Mouse (Mus musculus) heart, adult 2 months (tissue): ENCODE results near the gene Ccdc82. TPM values are rescaled to one million over a fixed set of nuclear protein-coding genes. Genes with fewer than 3 reads are reported as not detected.

Experiments used
- DNase-seq, 2 experiments: peaks; one replicate each; pipeline ENCODE4 v3.0.0; 2021
- H3K27ac ChIP-seq: fragments of 200-600 bp; 2 replicates; pipeline ENCODE4 v1.8.1; 2022
- H3K27me3 ChIP-seq: fragments of 200-500 bp; 2 replicates; pipeline ENCODE4 v1.6.1; 2012; ENCODE audit warnings: mild to moderate bottlenecking, low read length, inconsistent platforms, mixed read lengths; ENCODE audit not compliant: control insufficient read depth, insufficient read depth
- H3K36me3 ChIP-seq: fragments of 200-500 bp; 2 replicates; pipeline ENCODE4 v1.6.1; 2012; ENCODE audit warnings: low read length, inconsistent platforms; ENCODE audit not compliant: control insufficient read depth, insufficient read depth
- H3K4me1 ChIP-seq: fragments of 200-500 bp; 2 replicates; pipeline ENCODE4 v1.6.1; 2011; ENCODE audit warnings: low read length; ENCODE audit not compliant: control insufficient read depth, insufficient read depth
- H3K4me3 ChIP-seq: fragments of 200-600 bp; 2 replicates; pipeline ENCODE4 v1.8.1; 2022
- H3K79me2 ChIP-seq: fragments of 200-500 bp; replicated peaks from 2 replicates; pipeline ENCODE4 v1.6.1; 2012; ENCODE audit warnings: mild to moderate bottlenecking, inconsistent platforms, low read length, moderate library complexity, mixed read lengths; ENCODE audit not compliant: control insufficient read depth, insufficient read depth
- H3K9ac ChIP-seq: fragments of 200-500 bp; 2 replicates; pipeline ENCODE4 v1.6.1; 2012; ENCODE audit warnings: low read depth, mild to moderate bottlenecking, control low read depth, inconsistent platforms, low read length, mixed read lengths
- CTCF ChIP-seq: fragments of 200-600 bp; IDR thresholded peaks from 2 replicates; pipeline ENCODE4 v1.8.1; 2022; ENCODE audit warnings: antibody characterized with exemption, mild to moderate bottlenecking, moderate library complexity
- EP300 ChIP-seq: fragments of 200-500 bp; IDR thresholded peaks from 2 replicates; pipeline ENCODE4 v1.6.1; 2011; ENCODE audit warnings: low read depth, low read length, control low read depth; ENCODE audit not compliant: insufficient read depth
- POLR2A ChIP-seq: fragments of 200-500 bp; IDR thresholded peaks from 2 replicates; pipeline ENCODE4 v1.6.1; 2011; ENCODE audit warnings: mild to moderate bottlenecking, low read depth, low read length, control low read depth; ENCODE audit not compliant: insufficient read depth
- WGBS: fragments of 180-500 bp; shearing (Covaris S2); methylation state at CpG from one replicate; pipeline ENCODE4 v1.1.7; 2018; 5-methylcytosine and 5-hydroxymethylcytosine counted together
- intact Hi-C: fragments of 180-260 bp; cut with DNase I; formaldehyde crosslinking; loops from one replicate; pipeline ENCODE4 v1.15.1; 2025
- long read RNA-seq: library from polyadenylated mRNA; stranded (forward); transcript quantifications from one replicate; pipeline ENCODE4 v2.0.0, GENCODE M21; 2021
- polyA plus RNA-seq: library from polyadenylated mRNA; depleted of rRNA; stranded (reverse); fragments of >200 nt; gene quantifications from 2 replicates; pipeline ENCODE4 v1.2.3, GENCODE M21; 2012; rRNA removed
- total RNA-seq, 2 experiments: library from RNA; stranded (reverse); gene quantifications; 2 replicates each; pipeline ENCODE4 v1.2.3; 2021

Ccdc82 gene
- total RNA-seq = 1 to 10 TPM; 8.5 to 9.3 TPM
- 4.6 and 7.9 TPM in 2 replicates for polyA plus RNA-seq
- long read RNA-seq, full-length matches to known transcripts = 5 of 5 reads
- long read RNA-seq, partial matches to known transcripts = 0 of 5 reads
- long read RNA-seq, other reads (novel, unspliced or antisense) = 0 of 5 reads

- peak within 1 kb of the TSS; percentile 82 for H3K27ac ChIP-seq
- peak; percentile 65 for TF ChIP-seq POLR2A
- no peak for TF ChIP-seq CTCF
- TF ChIP-seq EP300 = 0 out of 2 replicates have a peak, but pooled peaks have one; percentile 32
- under 1% methylated on average over 27 of the region's 39 CpGs for WGBS
- H3K36me3 ChIP-seq = peaks cover 14% of the 10 kb centered on the region
- H3K27me3 ChIP-seq = no peaks in the 10 kb centered on the region
- peak within 1 kb of the TSS; percentile 84 for H3K4me3 ChIP-seq
- peak within 1 kb of the TSS; percentile 69 for H3K9ac ChIP-seq
- no peaks in the 10 kb centered on the region for H3K79me2 ChIP-seq
- intact Hi-C loops = loop anchor here (2.0 to 5.0 kb wide), 2 partner anchors 325 to 580 kb away; partner anchors contain the start of genes Cep57 and Fam76b
- peaks cover 4% of the 10 kb centered on the region for H3K4me1 ChIP-seq
- DNase-seq = peak; percentile 88 to 91
These were observed at the start of gene Ccdc82 for GRCm38 (mm10) chr9:13246815-13247638. Gene Ccdc82 (plus strand): TSS chr9:13246955.

GRCm38 (mm10) chr9:13200079-13200478, 46.7 kb upstream of the Ccdc82 start:
- Histone ChIP-seq H3K27me3 (no peaks in the 10 kb centered on the region), H3K9ac (no peak overlapping the region), H3K36me3 (no peaks in the 10 kb centered on the region), H3K4me1 (no peaks in the 10 kb centered on the region), H3K4me3 (no peak overlapping the region), H3K27ac (no peak overlapping the region), H3K79me2 (no peaks in the 10 kb centered on the region)
- no peak for DNase-seq
- WGBS = 22% methylated on average over 3 of the region's 3 CpGs
- intact Hi-C loops = no loop called here
- TF ChIP-seq POLR2A (no peak), EP300 (no peak), CTCF (no peak)

GRCm38 (mm10) chr9:13203109-13203508, 43.6 kb upstream of the Ccdc82 start:
- Histone ChIP-seq H3K4me1 (no peaks in the 10 kb centered on the region), H3K27ac (no peak overlapping the region), H3K27me3 (no peaks in the 10 kb centered on the region), H3K4me3 (no peak overlapping the region), H3K36me3 (no peaks in the 10 kb centered on the region), H3K9ac (no peak overlapping the region), H3K79me2 (no peaks in the 10 kb centered on the region)
- DNase-seq = no peak
- TF ChIP-seq POLR2A (no peak), CTCF (no peak), EP300 (no peak)
- 92% methylated on average over 1 of the region's 1 CpGs for WGBS
- intact Hi-C loops = no loop called here

- DNase-seq = no peak
- Histone ChIP-seq H3K36me3 (no peaks in the 10 kb centered on the region), H3K27me3 (no peaks in the 10 kb centered on the region), H3K4me3 (no peak overlapping the region), H3K79me2 (no peaks in the 10 kb centered on the region), H3K27ac (no peak overlapping the region), H3K4me1 (no peaks in the 10 kb centered on the region), H3K9ac (no peak overlapping the region)
- TF ChIP-seq CTCF (no peak), POLR2A (no peak), EP300 (no peak)
- intact Hi-C loops = no loop called here
- WGBS = 67% methylated on average over 5 of the region's 5 CpGs
These were observed 43.1 kb upstream of the Ccdc82 start for GRCm38 (mm10) chr9:13203681-13204080.

- TF ChIP-seq CTCF (no peak), POLR2A (no peak), EP300 (no peak)
- Histone ChIP-seq H3K9ac (no peak overlapping the region), H3K27ac (no peak overlapping the region), H3K79me2 (no peaks in the 10 kb centered on the region), H3K27me3 (no peaks in the 10 kb centered on the region), H3K36me3 (no peaks in the 10 kb centered on the region), H3K4me3 (no peak overlapping the region), H3K4me1 (no peaks in the 10 kb centered on the region)
- 74% methylated on average over 2 of the region's 2 CpGs for WGBS
- intact Hi-C loops = no loop called here
- no peak for DNase-seq
These were observed 40.4 kb upstream of the Ccdc82 start for GRCm38 (mm10) chr9:13206369-13206768.

- H3K4me3 ChIP-seq = no peak overlapping the region
- no peaks in the 10 kb centered on the region for H3K79me2 ChIP-seq
- no peaks in the 10 kb centered on the region for H3K4me1 ChIP-seq
- intact Hi-C loops = no loop called here
- 0 out of 2 replicates have a peak, but pooled peaks cover 2% of the 10 kb centered on the region for H3K27me3 ChIP-seq
- no peak for TF ChIP-seq POLR2A
- no peak for TF ChIP-seq CTCF
- no peak for TF ChIP-seq EP300
- no peaks in the 10 kb centered on the region for H3K36me3 ChIP-seq
- no peak overlapping the region for H3K27ac ChIP-seq
- H3K9ac ChIP-seq = no peak overlapping the region
- DNase-seq = no peak
- 63% methylated on average over 1 of the region's 1 CpGs for WGBS
These were observed 20.9 kb upstream of the Ccdc82 start for GRCm38 (mm10) chr9:13225872-13226271.
